Mouse (Mus musculus) C2C12 (cell line): ENCODE measurements around the gene Stard3nl.

Experiments
- CEBPB ChIP-seq: IDR thresholded peaks from one replicate; pipeline ENCODE4 v1.6.1; 2011; ENCODE audit warnings: low read depth, mild to moderate bottlenecking, control low read depth, moderate library complexity
- CTCF ChIP-seq: IDR thresholded peaks from one replicate; pipeline ENCODE4 v1.5.1; 2011; ENCODE audit not compliant: control insufficient read depth, insufficient read depth, insufficient read length
- FOSL1 ChIP-seq: IDR thresholded peaks from one replicate; pipeline ENCODE4 v1.8.0; 2011; ENCODE audit warnings: mild to moderate bottlenecking, low read length; ENCODE audit not compliant: poor library complexity, insufficient read depth, severe bottlenecking
- USF1 ChIP-seq: IDR thresholded peaks from one replicate; pipeline ENCODE4 v1.6.1; 2011; ENCODE audit warnings: low read depth, mild to moderate bottlenecking, control low read depth, moderate library complexity

DNA sequence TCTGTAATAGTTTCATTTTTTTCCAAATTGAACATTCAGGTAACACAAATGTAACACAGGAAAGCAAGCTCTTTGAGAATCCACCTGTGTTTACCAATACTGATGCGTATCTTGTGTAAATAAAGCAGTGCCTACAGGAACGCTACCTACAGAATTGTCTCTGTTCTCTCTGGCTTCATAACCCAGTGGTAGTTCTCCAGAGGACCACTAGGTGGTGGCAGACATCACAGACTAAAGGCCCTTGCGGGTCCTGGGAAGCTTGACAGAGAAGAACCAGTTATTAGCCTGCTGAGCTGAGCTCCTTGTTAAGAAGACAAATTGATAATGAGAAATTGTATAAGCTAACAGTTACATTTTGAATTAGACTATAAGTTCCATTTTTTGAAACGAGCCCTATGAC is 30.0 kb downstream of the Stard3nl start:
- TF ChIP-seq CEBPB: no peak
- no peak for TF ChIP-seq CTCF
- no peak for TF ChIP-seq USF1
- no peak for TF ChIP-seq FOSL1
